Mouse (Mus musculus): ENCODE measurements around the gene Farp2.
"Not testable (repeated sequence)": the region's sequence is repeated elsewhere in the genome, so short reads cannot be mapped to it uniquely, and the experiment has no call there.

Farp2 gene

DNA sequence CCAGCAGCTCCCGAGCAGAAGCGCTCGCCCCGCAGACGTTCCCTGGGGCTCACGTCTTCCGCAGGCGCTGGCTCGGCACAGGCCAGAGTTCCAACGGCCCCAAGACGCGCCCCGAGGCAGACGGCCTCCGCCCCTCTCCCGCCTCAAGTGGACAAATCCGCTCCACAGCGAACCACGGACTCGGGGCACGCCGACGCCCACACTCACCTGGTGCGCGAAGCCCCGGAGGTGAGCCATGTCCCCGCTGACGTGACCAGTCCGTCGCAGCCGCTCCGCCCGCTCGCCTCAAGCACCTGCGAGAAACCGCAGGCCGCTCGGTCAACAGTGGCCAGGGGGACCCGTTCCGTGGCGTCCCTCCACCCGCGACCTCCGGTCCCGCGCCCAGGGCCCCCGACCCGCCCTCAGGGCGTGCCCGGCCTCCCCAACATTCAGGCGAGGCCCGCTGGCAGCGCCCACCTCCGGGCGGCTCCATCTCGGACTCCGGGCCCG is 123.3 kb downstream of the Farp2 start:
- no peak for DNase-seq (ENCODE audit: low read depth)

DNA sequence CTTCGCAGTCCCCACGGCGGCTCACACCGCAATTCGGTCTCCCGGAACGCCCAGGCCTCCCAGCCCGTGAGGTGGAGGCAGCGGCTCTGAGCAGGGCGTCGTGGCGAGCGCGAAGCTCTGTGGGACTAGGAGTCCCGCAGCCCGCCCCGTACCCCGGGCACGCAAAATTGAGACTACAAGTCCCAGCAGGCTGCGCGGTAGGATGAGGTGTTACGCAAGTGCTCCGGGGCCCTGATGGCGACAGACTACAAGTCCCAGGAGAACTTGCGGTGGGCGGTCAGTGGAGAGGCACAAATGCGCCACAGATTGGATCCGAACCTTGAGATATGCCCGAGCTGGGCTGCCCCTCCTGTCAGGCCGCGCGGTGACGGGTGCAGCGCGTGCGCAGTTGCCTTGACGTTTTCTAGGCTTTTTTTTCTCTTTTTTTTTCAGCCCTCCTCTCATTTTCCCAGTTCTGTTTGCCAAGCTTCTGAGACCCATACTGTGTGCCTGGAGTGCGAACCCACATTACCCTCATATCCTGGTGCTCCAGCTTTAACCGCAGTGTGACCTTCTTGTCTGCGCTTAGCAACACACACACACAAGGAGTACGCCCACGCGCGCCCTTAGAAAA is 123.8 kb downstream of the Farp2 start:
- peak; percentile 99 for DNase-seq (ENCODE audit: low read depth)

DNA sequence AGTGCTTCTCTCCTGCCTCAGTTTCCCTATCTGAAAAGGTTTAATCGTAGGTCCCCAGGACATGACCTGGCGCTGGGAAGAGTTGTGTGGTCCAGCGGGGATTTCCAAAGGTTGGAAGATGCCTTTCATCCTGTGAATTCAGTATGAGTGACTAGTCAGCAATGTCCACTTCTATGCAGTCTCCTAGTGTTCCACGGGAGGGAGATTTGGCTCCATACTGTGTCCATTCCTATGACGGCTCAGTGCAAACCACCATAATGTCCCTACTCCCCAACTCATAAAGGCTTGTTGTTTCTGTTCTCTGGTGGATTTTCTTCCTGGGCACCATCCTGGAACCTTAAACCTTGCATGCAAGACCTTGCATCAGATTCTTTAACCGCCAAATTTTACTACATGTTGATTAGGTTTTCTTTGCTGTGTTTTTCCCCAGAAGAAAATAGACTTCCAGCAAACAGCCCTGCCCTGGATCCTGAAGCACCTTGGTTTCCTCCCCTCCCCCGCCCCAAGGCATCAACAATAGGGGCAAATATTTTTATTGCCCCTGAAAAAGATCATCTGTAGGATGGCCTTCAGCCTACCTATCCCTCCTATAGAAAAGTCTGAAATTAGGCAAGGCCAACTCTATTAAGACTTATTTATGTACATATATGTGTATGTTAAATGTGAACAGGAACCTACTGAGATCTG is 124.5 kb downstream of the Farp2 start:
- peak; percentile 65 for DNase-seq (ENCODE audit: low read depth)

DNA sequence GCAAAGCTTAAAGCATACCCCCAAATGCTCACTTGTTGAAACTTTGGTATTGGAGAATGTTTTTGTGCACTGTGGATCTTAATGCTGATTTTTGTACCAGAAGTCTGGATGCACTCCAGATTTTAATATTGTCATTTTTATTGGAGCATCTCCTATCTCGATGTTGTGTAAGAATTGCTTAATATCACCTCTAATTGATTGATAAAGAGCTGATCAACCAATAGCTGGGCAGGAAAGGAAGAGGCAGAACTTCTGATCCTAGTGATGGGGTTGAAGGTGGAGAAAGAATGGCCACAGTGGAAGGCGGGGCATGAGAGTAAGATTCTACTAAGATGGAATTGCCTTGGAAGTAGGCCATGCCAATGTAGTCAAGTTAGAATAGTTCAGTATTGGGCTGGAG is 130.1 kb downstream of the Farp2 start:
- no peak for DNase-seq (ENCODE audit: low read depth)

DNA sequence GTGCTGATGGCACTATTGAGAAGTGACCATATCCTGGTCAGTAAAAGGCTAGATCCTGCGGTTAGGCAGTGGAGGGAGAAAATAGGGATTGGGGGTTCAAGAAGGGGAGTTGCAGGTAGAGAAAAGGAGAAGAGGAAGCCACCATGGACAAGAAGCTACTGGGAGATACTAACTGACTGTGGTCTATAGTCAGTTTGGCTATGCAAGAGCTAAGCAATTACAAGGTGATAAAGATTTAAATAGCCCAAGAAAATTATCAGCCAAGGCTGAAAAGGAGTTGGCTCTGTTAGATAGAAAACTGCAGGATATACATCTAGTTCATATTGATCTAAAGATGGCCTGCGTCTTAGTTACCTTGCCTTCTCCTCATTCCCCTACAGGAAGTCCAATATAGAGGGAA is 130.8 kb downstream of the Farp2 start:
- no peak for DNase-seq (ENCODE audit: low read depth)

DNA sequence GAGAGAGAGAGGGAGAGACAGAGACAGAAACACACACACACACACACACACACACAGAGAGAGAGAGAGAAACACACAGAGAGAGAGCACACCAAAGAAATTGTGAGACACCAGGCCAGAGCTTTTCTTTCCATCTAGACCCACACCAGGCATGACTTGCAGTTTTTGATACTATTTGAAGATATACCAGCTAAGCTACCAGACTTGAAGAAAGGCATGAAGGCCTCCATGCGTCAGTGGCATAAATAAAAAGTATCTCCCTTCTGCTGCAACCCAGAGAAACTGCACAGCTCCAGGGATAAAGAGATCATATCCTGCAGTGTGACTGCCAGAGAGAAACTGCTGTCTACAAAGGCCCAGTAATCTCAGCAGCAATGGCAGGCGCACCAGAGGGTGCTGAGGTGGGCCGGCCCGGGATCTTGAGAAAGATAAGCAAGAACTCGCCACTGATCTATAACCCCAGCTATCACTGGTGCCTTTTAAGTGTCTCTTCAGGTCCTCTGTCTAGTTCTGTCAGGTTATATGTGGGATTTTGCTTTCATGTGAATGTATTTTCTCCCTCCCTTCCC is 137.8 kb downstream of the Farp2 start:
- peak; percentile 50 for DNase-seq (ENCODE audit: low read depth)

DNA sequence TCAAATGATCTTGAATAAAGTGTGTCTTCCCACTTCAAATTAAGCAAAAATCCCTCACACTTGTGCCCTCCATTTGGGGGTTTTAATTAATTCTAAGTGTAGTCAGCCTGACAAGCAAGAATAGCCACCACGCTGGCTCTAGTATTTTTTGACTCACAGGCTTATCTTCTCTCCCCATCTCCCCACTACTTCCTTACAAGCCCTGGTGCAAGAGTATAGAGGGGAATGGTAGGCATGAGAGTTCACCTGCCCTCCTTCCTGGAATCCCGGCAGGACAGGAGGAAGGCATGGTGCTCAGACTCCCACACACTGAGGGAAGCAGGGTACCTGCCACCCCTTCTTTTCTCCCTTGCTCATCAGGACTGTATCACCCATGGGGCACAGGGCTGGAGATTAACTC is 142.4 kb downstream of the Farp2 start:
- peak; percentile 78 for DNase-seq (ENCODE audit: low read depth)

DNA sequence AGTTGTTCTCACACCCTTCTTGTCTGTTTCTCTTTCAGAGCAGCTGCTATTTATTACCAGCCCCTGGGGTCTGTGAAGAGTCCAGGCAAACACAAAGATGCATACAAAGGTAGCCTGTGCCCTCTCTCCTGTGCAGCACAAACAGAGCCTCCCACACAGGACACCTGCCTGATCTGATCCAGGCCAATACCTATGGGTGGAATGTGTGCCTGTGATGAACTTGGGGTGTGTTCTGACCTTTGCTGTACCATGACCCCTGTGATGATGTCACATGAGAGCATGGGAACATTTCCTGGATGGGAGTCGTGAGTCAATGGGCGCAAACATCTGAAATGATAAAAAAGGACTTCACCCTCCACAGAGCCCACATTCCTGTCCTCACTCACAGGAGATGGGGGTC is 142.9 kb downstream of the Farp2 start:
- no peak for DNase-seq (ENCODE audit: low read depth)

DNA sequence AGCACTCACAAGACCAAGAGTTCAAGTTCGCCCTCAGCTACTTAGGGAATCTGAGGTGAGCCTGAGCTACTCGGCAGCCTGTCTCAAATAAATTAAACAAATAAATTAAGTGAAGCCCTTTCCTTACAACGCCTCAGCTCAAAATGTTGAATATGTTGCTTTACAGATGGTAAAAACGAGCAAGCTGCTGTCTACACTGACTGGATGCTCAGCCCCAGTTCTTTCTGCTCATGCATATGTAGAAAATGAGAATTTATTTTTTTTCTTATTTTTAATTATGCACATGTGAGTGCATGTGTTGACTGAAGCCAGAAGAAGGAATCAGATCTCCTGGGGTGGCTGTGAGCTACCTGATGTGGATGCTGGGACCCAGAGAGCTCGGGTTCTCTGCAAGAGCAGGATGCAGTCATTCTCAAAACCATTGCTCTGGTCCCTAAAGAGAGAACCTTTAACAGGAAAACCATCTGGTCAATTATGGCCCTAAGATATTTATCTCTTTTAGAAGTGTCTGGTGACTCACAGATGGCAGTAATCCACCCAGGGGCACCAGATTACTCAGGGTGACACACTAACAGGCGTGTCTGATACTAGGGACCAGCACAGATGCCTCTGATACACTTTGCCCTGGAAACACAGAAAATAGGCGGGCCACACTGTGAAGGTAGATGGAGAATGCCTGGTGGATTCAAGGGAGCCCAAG is 144.6 kb downstream of the Farp2 start:
- peak; percentile 87 for DNase-seq (ENCODE audit: low read depth)

DNA sequence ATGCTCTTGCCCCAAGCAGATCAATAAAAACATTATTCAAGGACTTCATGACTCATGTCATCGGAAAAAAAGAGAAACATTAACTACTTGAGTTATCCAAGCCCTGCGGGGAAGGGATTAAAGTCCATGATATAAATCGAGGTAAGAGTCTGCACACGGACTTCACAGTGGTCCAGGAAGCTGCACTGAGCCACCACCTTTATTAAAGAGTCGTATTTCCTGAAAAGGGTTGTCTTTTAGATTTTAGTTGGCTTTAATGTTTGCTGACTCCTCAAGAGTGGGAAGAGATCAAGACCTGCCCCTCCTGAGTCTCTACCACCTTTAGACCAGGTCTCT is 145.1 kb downstream of the Farp2 start:
- DNase-seq (ENCODE audit: low read depth), result no peak

DNA sequence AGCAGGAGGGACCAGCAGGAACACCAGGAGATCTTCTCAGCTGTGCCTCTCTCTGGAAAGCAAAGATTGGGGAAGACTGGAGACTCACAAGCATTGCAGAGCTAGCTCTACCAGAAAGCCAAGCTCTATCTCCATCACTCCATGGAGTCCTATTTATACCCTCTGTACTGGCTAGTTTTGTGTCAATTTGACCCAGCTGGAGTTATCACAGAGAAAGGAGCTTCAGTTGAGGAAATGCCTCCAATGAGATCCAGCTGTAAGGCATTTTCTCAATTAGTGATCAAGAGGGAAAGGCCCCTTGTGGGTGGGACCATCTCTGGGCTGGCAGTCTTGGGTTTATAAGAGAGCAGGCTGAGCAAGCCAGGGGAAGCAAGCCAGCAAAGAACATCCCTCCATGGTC is 146.7 kb downstream of the Farp2 start, which contains the start of gene Stk25:
Stk25 (minus strand) TSS at position 101 of the 400 bp plus-strand sequence.
- DNase-seq (ENCODE audit: low read depth), result not testable (repeated sequence)

DNA sequence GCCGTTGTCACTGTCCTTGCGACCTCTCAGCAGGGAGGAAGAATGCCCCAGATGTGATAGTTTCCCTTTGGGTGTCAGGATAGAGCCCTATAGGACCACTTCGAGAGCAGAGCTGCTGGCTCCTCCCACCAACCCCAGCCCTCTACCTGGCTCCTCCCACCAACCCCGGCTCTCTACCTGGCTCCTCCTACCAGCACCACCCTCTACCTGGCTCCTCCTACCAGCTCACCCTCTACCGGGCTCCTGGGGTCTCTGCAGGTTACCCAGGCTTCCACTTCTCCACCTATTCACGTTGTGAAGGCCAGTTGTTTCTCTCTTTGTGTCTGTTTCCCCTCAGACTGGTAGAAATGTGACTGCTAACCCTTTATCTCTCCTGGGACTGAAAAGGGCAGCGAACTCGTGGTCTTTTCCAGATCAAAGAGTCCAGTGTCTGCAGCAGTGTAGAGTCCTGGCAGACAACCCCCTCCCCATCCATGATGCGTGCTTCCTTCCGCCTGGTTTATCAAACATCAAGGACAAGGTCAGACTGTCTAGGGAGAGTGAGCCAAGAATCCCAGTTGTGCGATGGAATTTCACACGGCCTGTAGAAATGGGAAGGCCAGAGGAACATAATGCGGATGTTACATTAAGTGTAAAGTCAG is 156.0 kb downstream of the Farp2 start:
- peak; percentile 71 for DNase-seq (ENCODE audit: low read depth)

DNA sequence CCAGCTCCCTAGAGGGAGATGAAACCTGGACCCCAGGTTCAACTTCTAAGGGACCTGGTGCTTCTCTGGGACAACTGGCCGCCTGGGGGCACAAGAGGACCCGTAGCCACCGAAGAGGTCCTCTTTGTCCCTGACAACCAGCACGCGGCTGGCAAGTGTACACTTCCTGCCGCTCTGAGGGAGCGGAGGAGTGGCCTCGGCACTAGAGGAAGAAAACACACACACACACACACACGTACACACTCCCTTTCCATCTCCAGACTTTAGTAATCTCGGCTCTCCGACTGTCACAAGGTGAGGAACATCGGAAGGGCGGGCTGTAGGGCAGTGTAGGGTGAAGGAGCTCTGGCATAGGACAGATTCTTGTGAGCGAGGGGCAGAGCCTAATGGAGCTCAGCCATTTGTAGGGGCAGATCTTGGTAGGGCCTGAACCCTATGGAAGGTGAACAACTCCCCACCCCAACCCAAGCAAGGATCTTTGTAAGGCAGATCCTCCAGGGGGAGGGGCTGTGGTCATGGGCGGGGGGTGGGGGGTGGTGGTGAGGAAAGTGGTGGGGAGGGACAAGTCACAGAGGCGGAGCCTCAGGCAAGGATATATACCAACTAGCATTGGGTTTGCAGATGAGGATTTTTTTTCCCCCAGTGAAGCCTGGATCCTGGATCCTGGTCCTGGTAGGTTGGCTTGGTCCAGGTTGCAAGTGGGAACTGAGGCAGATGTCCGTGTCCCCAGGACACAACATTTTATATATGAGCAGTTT is 157.1 kb downstream of the Farp2 start:
- peak; percentile 95 for DNase-seq (ENCODE audit: low read depth)

DNA sequence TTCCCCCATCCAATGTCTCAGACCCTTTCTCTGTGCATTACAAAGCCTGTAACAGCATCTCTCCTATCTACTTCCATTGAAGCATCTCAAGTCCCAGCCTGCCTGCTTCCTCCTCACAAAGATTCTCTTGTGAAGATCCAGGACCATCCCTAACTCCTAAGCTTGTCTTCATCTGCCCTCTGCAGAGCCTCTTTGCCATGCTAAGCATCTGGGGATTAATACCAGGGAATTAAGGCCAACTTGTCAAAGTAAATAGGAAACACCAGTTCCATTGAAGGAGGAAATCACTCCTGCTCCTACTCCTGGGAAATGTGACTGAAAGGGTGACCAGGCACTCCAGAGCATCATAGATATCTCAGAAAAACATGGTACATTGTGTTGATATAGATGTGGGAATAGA is 158.1 kb downstream of the Farp2 start:
- no peak for DNase-seq (ENCODE audit: low read depth)

All from 416B (cell line).